Mouse (Mus musculus) ZHBTc4 (cell line): ENCODE data around the gene Hsd17b7.

Source experiments
- DNase-seq: peaks from one replicate; pipeline ENCODE4 v3.0.0-alpha.2; 2011; ENCODE audit warnings: low read depth, low spot score

Hsd17b7 gene

GRCm38 (mm10) chr1:169939345-169939744 lies 29.7 kb downstream of the Hsd17b7 start:
- no peak for DNase-seq

- peak; percentile 69 for DNase-seq
These were observed 34.9 kb downstream of the Hsd17b7 start for GRCm38 (mm10) chr1:169934005-169934725.

DNA sequence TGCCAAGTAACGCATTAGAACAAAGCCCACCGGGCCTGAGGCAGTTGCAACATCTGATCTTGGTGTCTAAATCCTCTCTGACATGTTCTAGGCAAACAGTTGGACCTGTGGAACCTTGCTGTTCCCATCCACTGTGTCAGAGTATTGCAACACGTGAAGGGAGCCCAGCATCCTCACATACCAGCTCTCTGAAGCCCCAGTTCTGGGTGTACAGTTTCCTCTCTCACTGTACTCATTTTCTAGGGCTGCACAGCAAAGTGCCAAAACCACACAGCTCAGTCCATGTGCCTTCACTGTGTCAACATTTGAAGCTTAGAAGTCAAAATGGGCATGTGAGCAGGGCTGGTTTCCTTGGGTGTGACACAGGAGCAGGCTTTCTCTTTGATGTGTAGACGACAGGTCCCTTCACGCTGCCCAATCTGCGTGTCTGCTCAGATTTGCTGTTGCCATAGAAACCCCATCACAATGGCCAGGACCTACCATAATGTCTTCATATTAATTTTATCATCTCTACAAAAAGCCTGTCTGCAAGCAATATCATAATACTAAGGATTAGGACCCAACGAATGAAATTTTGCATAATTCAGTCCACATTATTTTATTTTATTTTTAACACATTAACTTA lies 36.8 kb downstream of the Hsd17b7 start:
- no peak for DNase-seq

GRCm38 (mm10) chr1:169931698-169932097 lies 37.3 kb downstream of the Hsd17b7 start:
- DNase-seq, result no peak

- peak; percentile 11 for DNase-seq
These were observed 40.5 kb downstream of the Hsd17b7 start, which contains the start of gene Ccdc190 for GRCm38 (mm10) chr1:169928454-169928971. Gene Ccdc190, plus strand, starts transcription at chr1:169928648.

DNA sequence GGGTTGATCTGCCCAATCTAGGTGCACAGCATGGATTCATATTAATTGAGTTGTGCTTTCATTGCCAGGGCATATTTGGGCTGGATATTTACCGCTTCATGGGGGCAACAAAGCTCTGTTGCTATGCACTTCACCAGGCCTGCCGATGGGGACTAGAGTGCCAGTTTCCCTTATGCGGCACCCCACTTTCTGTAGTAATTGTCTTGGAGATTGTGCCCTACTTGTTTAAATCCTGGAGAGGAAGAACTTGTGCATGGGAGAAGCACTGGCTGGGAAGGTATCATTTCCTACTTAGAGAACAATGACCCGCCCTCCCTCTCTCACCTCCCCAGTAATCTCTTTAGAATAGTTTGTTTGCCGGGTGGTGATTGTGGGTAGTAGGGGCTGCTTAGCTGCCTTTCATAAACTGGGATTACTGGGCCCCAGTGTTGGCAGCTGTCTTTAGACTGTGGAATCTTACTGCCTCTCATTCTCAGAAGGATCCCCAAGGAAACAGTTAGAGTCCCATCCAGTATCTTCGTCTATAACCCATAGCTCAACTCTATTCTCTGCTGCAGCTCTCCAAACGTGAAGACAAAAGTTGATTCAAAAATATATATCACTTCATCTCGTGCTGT lies 41.2 kb downstream of the Hsd17b7 start:
- no peak for DNase-seq

DNA sequence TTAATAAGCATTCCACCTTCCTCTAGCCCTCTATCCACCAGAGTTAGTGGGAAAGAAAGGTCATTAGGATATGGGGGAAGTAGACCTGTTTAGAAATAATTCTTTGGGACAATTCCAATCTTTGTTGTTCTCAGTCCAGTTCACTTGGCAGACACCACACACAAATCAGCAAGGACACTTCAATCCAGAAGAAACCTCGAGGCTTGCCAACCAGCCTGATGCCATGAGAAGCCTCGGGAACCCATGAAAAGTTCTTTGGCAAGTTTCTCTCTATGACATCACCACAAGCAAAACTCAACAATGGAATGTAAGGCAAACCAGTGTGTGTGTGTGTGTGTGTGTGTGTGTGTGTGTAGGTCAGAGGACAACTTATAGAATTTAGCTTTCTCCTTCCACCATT lies 44.5 kb downstream of the Hsd17b7 start:
- DNase-seq, result no peak

DNA sequence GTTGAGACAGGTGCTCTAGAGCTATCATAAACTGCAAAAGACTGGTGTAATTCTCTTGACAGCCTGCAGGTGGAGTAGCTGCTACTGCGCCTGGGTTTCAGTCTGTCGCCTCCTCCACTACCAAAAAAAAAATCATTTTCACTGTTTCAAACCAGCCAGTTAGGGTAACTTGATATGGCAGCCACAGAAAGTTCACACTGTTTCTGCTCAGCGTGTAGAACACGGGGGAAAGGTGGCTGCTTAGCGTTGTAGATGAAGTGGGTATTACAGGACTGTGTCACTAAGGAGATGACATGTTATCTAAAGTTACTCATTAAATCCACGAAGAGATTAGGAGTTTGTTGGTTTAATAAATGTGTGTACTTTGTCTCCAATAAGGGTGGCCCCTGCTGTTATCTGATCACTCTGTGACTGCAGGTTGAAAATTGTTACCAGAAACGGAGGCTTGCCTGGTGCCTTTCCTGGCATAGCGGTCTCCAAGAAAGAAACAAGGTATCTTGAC lies 47.3 kb downstream of the Hsd17b7 start:
- DNase-seq, result peak; percentile 56

DNA sequence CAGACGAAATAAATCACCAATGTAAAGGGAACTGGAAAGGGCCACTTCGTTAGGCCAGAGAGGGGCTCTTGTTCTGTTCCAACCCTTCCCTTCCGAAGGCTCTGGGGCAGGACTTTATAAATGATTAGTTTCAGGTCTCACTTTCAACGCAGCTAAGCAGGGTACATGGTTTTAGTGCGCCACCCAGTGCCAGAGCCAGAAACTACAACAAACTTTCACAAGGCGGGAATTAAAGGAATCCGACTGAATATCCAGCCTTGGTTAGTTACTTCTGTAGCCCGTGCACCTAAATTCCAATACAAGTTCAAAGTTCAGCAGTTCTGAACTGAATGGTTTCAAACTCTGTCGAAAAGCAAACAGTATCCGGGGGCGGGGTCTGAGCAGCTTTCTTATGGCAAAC lies 49.8 kb downstream of the Hsd17b7 start:
- peak; percentile 85 for DNase-seq

GRCm38 (mm10) chr1:169917998-169918397 lies 51.0 kb downstream of the Hsd17b7 start:
- DNase-seq, result peak; percentile 77

DNA sequence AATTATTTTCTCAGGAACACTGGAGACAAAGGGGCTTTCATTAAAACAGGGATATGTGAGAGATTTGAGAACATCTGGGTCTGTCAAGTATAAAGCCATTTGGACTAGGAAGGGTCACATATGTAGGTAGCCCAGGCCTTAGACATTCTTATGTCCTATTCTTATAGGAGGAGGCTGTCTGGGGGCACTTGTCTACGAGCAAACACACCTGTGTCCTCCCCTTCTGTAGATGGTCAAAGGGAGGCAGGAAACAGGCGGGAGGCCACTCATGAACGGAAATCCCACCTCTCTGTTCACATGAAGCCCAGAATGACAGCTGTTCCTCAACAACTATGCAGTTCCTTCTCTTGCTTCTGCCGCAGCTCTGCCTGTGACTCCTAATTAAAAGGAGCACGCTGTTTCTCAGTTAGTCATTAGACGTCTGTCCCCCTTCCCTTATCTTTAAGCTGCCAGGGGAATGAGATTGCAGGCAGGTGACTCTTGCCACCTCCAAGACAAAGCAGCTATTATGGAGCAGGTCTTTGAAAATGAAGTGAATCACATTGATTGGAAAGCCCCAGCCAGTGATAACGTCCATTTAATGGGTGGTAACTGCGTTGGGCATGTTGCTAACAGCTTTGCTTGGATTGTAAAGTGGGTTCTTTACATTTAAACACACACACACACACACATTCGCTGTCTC lies 51.8 kb downstream of the Hsd17b7 start:
- DNase-seq, result no peak

- DNase-seq, result no peak
These were observed 52.4 kb downstream of the Hsd17b7 start for GRCm38 (mm10) chr1:169916659-169917058.

GRCm38 (mm10) chr1:169911526-169911925 lies 57.5 kb downstream of the Hsd17b7 start:
- DNase-seq, result no peak

DNA sequence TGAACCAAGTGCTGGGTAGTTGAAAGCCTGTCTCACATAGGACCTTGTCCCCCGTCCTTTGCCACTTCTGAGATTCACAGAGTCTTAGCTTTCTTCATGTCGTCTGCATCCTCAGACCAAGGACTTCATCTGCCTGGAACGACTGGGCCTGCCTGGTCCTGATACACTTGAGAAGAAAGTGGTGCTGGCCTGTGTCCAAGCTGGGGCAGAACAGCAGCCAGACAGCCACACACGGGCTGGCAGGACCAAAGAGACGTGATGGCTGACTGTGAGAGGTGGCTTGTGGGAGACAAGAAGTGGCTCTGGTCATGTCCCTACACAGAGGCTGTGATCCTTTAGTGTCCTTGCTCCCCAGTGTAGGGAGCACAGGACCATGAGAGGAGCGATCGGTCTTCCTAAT lies 58.3 kb downstream of the Hsd17b7 start:
- DNase-seq, result no peak

DNA sequence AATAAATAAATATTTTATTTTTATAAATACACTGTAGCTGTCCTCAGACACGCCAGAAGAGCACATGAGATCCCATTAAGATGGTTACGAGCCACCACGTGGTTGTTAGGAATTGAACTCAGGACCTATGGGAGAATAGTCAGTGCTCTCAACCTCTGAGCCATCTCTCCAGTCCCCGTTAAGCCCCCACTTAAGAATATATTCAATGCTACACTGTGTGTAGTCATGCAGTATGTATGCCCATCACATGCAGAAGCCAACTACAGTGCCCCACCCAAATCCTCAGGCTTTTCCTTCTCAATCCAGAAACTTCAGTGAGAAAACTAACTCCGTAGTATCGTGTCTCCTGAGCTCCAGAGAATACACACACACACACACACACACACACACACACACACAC lies 59.4 kb downstream of the Hsd17b7 start:
- no peak for DNase-seq

DNA sequence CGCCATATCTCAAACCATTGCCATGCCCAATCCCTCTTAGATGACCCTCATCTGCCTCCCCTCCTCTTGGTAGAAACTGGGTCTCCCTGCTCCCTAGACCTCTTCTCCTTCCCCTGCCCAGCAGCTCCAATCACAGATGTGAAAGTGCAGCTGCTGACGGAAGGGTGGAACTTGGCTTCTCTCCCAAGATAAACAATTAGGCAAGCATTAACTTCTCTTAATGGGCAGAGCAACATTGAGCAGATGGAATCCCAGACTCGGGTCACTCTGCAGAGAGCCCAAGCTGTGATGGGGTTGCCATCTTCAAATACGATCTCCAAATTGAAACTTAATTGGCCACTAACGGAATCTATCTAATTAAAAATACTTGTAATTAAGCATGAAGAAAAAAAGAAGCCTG lies 59.9 kb downstream of the Hsd17b7 start:
- DNase-seq, result no peak

GRCm38 (mm10) chr1:169900771-169901336 lies 68.2 kb downstream of the Hsd17b7 start:
- DNase-seq, result no peak
